Mouse (Mus musculus) liver, adult 2 months (tissue): ENCODE measurements around the gene Zfp346.

ENCODE experiments used
- CTCF ChIP-seq: fragments of 200-500 bp; IDR thresholded peaks from 2 replicates; pipeline ENCODE4 v1.5.1; 2011; ENCODE audit warnings: low read depth, low read length, control low read depth
- POLR2A ChIP-seq: fragments of 200-500 bp; IDR thresholded peaks from 2 replicates; pipeline ENCODE4 v1.6.1; 2011; ENCODE audit warnings: low read length, control low read depth; ENCODE audit not compliant: insufficient read depth; ENCODE audit errors: extremely low read depth

DNA sequence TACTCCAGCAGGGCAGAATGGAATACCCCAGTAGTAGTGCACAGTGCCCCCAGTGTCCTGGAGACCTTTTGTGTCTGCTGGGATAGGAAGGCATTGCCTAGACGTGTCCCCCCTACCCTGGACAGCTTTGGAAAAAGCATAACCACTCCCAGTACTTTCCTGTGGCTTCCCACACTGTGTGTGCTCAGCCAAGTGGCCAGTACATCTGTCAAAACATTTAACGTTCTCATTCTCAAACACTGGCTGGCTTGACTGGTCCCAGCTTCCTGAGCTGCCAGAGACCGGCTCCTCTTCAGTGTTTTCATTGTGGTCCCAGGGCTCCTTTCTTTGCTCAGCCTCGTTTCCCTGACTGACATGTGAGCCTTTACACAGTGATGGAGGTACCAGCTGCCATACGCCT is 29.5 kb upstream of the Zfp346 start:
- no peak for TF ChIP-seq CTCF
- TF ChIP-seq POLR2A = no peak
